Mouse (Mus musculus) fat pad, adult 2 months (tissue): Measurements from ENCODE around the gene Tsc2.

Source experiments
- DNase-seq: peaks from one replicate; pipeline ENCODE4 v3.0.0-alpha.2; 2011; ENCODE audit warnings: low read depth, low spot score; ENCODE audit errors: extremely low read depth

Tsc2 gene

GRCm38 (mm10) chr17:24648731-24649377 is 16.4 kb upstream of the Tsc2 start:
- DNase-seq, result no peak

DNA sequence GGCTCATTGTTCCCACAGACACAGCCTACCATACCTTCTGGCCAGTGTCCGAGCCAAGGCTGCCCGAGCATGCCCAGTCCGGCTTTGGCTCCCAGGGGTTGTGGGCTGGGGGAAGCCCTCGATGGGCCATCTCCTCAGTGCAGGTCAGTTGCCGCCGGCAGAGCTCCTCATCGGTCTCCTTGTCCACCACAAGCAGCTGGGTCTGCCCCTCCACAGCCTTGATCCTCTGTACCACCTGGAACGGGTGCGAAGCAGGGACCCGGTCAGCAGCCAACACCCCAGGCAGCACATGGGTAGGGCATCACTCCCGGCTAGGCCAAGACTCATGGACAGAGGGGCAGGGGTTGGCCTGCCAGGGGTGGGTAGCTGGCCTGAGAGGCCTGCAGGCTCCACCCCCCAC is 15.1 kb upstream of the Tsc2 start:
- no peak for DNase-seq

GRCm38 (mm10) chr17:24646381-24646780 is 14.0 kb upstream of the Tsc2 start:
- DNase-seq, result no peak

GRCm38 (mm10) chr17:24645916-24646315 is 13.5 kb upstream of the Tsc2 start:
- DNase-seq, result no peak

DNA sequence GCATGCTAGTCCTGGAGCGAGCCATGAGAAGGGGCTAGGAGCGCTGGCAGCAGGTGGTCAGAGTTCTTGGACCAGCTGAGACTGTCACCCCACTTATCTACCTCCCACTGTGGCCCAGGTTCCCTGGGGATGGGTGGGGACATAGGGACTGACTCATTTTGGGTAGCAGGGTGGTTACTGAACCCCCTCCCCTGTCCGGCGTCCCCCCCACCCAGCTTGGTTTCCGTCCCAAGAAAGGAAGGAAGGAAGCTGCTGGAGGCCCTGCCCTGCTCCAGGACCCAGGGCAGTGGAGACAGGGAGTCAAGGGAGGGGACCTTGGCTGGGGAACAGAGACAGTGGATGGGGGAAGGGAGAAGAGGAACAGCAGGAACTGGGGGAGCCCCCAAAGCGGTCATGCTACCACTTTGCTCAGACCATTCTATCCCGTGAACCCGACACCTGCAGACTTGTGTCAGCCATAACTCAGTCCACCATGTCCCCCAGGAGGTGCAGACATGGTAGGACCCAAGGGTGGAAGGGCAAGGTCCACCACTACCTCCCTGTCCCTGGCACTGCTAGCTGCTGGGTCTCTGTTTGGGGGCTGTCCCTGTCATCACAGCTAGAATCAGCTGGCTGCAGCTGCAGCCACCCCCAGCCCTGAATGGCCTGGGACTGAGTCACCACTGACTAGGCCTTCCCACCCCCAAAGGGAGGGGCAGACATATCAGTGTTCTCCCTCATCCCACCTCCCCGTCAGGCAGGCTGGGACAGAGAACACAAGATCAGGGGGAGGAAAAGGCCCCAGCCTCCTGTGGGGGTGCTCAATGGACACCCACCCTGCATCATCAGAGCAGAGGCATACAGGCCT is 12.7 kb upstream of the Tsc2 start:
- DNase-seq, result no peak

DNA sequence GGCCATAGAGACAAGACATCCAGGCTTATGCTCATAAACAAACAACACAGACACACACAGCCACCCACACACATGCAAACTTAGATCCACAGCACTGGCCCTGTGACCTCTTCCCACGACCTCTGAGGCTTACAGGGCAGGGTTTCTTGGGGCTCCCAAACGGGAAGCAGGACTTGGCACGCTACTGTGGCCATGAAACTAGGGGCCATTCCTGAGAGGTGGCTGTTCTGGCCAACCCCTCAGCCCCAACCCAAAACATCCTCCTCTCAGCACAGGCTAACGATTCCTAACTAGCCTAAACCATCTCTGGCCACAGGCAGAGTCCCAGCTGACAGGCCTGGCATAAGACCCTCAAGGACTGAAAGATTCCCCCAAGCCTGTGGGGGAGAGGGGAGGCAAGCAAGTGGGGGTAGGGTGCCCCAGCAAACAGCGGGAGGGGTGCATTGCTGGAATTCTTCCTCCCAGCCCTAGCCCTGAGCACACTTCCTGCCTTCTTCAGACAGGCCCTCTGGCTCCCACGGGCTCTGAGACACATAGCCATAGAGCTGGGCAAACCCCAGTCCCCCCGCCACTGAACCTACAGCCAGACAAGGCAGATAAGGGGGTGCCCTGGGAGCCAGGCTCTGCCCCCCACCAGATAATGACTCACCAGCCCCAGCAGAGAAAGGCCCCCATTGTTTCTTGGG is 11.7 kb upstream of the Tsc2 start:
- DNase-seq, result no peak

GRCm38 (mm10) chr17:24642791-24643343 is 10.4 kb upstream of the Tsc2 start:
- no peak for DNase-seq

DNA sequence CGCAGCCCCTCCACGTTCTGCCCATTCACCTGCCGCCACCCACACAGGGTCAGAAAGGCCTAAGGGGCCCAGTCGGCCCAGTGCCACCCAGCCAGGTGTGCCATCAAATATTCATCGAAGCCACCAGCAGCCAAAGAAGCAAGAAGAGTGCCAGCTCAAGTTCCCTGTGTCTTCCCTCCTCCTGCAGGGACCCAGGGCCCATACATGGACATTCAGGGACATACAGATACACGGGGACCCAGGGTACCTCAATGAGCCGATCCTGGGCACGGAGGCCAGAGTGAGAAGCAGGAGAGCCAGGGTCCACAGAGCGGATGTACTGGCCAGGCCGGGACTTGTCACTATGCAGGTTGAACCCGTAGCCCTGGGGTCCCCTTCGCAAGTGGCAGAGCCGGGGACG is 9.5 kb upstream of the Tsc2 start:
- DNase-seq, result no peak

GRCm38 (mm10) chr17:24640581-24640980 is 8.2 kb upstream of the Tsc2 start:
- DNase-seq, result no peak

- no peak for DNase-seq
Measured at GRCm38 (mm10) chr17:24640119-24640518, 7.7 kb upstream of the Tsc2 start.

DNA sequence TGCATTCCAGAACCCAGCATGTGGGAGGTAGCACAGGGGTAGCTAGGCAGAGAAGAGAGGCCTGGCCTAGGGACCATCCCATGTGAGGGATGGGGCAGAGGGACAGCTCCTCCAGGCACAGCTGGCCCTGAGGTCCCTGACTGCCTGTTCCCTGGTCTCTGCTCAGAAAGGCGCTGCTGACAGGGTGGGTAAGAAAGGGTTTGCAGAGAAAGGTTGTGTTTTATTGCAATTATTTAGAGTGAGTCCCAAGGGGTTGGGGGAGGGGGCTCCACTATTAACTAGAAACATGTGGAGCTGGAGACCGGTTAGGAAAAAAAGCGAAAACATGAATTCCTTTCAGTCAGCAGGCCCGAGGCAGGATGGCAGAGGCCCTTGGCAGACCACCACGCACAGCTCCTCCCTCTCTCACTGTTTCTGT is 7.2 kb upstream of the Tsc2 start:
- no peak for DNase-seq

DNA sequence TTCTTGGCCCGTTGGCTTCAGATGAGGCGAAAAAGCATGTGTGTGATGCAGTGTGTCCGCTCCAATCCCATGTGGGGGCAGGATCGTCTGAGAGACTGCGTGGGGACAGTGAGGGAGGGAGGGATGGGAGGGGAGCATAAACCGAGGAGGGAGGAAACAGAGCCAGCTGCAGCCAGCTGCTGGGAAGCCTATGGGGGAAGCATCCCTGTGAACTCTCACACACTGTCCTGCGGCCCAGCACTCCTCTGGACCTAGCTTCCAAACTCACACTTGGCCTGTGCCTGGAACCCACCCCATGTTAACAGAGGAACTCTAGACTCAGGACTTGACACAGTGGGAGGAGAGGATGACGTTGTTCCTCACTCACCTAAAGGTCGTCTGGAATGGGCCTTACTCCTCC is 6.4 kb upstream of the Tsc2 start:
- no peak for DNase-seq

DNA sequence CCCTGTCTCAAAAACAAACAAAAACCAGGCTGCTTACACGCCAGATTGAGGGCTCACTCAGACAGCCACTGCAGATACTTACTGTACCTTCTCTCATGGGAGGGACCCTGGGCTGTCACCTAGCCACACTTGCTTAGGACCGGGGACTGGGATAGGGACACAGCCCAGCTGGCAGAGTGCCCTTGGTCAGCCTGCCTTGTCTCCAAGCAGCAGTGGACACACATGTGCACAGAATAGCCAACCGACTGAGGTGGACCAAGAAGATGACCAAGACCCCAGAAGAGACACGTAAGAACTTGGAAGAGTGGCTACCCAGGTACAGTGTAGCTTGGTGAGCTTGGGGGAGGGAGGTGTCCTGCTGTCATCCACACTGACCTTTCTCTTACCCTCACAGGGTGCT is 5.8 kb upstream of the Tsc2 start:
- no peak for DNase-seq

- DNase-seq, result no peak
Measured at GRCm38 (mm10) chr17:24636781-24637481, 4.5 kb upstream of the Tsc2 start.

DNA sequence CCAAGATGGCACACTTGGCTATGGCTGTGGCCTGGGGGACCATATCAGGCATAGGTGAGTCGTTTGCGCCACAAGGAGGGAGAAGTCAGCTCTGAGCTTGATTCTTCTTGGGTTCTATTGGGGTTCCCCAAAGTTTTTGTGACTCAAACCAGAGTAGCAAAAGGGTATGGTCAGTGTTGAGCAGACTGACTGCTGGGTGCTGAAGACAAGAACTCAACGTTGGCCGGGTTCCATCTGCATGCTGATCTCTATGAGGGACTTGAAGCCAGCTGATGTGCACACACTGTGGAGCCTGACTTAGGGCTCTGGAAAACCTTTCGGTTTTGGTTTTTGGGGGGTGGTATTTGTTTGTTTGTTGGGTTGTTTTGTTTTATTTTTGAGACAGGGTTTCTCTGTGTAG is 3.3 kb upstream of the Tsc2 start:
- DNase-seq, result no peak

GRCm38 (mm10) chr17:24635024-24635423 is 2.6 kb upstream of the Tsc2 start:
- no peak for DNase-seq

- DNase-seq, result no peak
Measured at GRCm38 (mm10) chr17:24633831-24634230, 1.4 kb upstream of the Tsc2 start.

DNA sequence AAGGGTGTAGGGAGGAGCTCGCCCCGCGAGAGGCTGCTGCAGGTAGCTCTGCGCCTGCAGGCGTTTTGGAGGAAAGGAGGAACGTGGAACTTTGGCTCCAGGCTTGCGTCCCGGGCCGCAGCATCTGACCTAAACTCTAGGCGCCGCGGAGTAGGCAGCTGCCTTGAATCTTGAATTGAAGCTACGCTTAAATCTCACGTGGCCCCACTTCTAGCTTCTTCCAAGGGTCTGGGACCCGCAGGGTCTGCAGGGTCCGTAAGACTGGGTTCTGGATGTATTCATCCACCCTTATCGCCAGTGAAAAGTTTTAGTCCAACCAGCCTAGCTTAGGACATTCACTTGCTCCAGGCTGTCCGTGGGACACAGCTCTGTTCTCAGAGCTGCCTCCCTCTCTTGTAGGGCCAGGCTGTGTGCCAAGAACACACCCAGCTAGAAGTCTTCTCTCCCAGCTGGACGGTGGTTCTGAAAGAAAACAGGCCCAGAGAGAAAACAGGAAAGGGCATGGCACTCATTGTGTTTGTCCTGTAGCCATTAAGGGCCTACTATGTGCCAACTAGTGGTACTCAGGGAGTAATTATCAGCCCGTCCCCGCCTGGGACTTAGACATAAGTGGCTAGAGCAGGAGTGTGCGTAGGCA is 501 bp upstream of the Tsc2 start:
- peak; percentile 19 for DNase-seq

DNA sequence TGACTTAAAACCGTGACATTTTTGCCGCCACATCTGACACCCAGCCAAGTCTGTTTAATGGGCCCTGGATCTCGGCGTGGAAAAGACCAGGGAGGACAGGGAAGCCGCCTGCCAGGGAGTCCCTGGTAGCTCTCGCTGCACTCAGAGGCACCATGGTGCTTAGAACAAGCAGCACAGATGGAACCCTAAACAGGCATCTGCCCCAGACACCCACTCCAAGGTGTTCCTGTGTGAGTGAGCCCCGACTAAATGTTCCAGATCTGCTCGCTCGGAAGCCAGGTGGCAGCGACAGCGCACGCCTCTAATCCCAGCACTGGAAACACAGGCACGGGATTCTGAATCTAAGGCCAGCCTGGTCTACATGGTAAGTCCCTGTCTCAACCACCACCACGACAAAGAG is 2.4 kb downstream of the Tsc2 start:
- no peak for DNase-seq

GRCm38 (mm10) chr17:24628646-24629045 is 3.8 kb downstream of the Tsc2 start:
- DNase-seq, result no peak

DNA sequence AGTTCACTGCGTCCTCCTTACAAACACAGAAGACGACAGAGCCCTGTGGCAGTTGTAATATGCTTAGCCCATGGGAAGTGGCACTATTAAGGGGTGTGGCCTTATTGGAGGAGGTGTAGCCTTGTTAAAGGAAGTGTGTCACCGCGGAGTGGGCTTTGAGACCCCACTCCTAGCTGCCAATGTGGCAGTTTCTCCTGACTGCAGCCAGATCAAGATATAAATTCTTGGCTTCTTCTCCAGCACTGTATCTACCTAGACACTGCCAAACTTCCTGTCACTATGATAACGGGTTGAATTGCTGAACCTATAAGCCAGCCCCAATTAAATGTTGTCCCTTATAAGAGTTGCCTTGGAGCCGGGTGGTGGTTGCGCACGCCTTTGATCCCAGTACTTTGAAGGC is 7.0 kb downstream of the Tsc2 start:
- no peak for DNase-seq
